In genomic region chr5:36726387-36726801, GRCm38 (mm10) we compare ENCODE assay signal across 10 mouse cellular contexts. TPM values are rescaled to one million over a fixed set of nuclear protein-coding genes. Genes with fewer than 3 reads are reported as not detected.
DNase-seq lines count a peak whose midpoint lies in the region; ATAC-seq and TF ChIP-seq lines count a peak whose summit lies in the region.
"Had no signal": no experiment of that assay in that cellular context is flagged by ENCODE, and none has a peak within 500 bp of the region (broad histone marks: within the 10 kb centered on the region; RNA-seq: fewer than 3 reads in every experiment).

No protein-coding gene starts in this region.

- DNase-seq in liver, adult 2 months (ENCODE audit: extremely low read depth, low read depth, low spot score), result peak; percentile 98
- no peak for DNase-seq in liver
- DNase-seq in large intestine, adult 2 months (ENCODE audit: low read depth, low spot score), result peak; percentile 88
- DNase-seq in urinary bladder, postnatal 36 days (ENCODE audit: low spot score in 2 of 2), result no peak
- no peak for DNase-seq in gastrocnemius, adult 8-10 months (ENCODE audit: low spot score in 2 of 2)
- no peak for DNase-seq in left cerebral cortex, adult 11 months (ENCODE audit: low spot score)

- no peaks in the 10 kb centered on the region for H3K79me2 ChIP-seq in liver, adult 2 months (ENCODE audit: control insufficient read depth, insufficient read depth, low read length)

- 7% methylated on average over 9 of the region's 9 CpGs for WGBS in liver, adult 2 months
- WGBS in heart, embryonic 14.5 days, result 50% methylated on average over 9 of the region's 9 CpGs
- WGBS in large intestine, adult 2 months, result 25% methylated on average over 9 of the region's 9 CpGs
- WGBS in stomach, embryonic 16.5 days, result 47% methylated on average over 9 of the region's 9 CpGs

- no peak for TF ChIP-seq POLR2A in liver, adult 2 months (IDR thresholded peaks at IDR 0.05; ENCODE audit: extremely low read depth, insufficient read depth, low read length)

- H3K9ac ChIP-seq in liver, adult 2 months (ENCODE audit: low read depth, low read length), result peak overlapping the region; percentile 60
- no peak overlapping the region for H3K9ac ChIP-seq in heart, embryonic 14.5 days (ENCODE audit: low read length)
- peak overlapping the region; percentile 8; the same call in 1 of the 2 replicates for H3K9ac ChIP-seq in stomach, embryonic 16.5 days (ENCODE audit: low read length)
- H3K9ac ChIP-seq: midbrain, embryonic 12.5 days had no signal

- no peaks in the 10 kb centered on the region for H3K36me3 ChIP-seq in liver, adult 2 months (ENCODE audit: control insufficient read depth, insufficient read depth, low read length)
- H3K36me3 ChIP-seq in heart, embryonic 14.5 days (ENCODE audit: control insufficient read depth, insufficient read depth, low read length), result no peaks in the 10 kb centered on the region
- no peaks in the 10 kb centered on the region for H3K36me3 ChIP-seq in stomach, embryonic 16.5 days (ENCODE audit: control insufficient read depth, insufficient read depth, low read length)
- H3K36me3 ChIP-seq: midbrain, embryonic 12.5 days had no signal

- H3K27me3 ChIP-seq in liver, adult 2 months (ENCODE audit: control insufficient read depth, insufficient read depth, low read length), result no peaks in the 10 kb centered on the region
- no peaks in the 10 kb centered on the region for H3K27me3 ChIP-seq in heart, embryonic 14.5 days (ENCODE audit: control insufficient read depth, insufficient read depth, low read length)
- H3K27me3 ChIP-seq in stomach, embryonic 16.5 days (ENCODE audit: control insufficient read depth, insufficient read depth, low read length), result no peaks in the 10 kb centered on the region
- H3K27me3 ChIP-seq: midbrain, embryonic 12.5 days had no signal

- peaks cover 29% of the 10 kb centered on the region for H3K4me1 ChIP-seq in liver, adult 2 months (ENCODE audit: control insufficient read depth, insufficient read depth, low read length)
- H3K4me1 ChIP-seq in heart, embryonic 14.5 days (ENCODE audit: control insufficient read depth in 2 of 2, insufficient read depth in 2 of 2, low read length in 2 of 2), result peaks cover 18 to 20% of the 10 kb centered on the region in 2 experiments
- H3K4me1 ChIP-seq in stomach, embryonic 16.5 days (ENCODE audit: control insufficient read depth, insufficient read depth, low read length), result 0 out of 2 replicates have a peak, but pooled peaks cover 3% of the 10 kb centered on the region
- H3K4me1 ChIP-seq: midbrain, embryonic 12.5 days had no signal

- H3K4me3 ChIP-seq in liver, adult 2 months (ENCODE audit: insufficient read depth, low read depth, low read length), result peak overlapping the region; percentile 46
- H3K4me3 ChIP-seq in heart, embryonic 14.5 days (ENCODE audit: control insufficient read depth in 1 of 2, insufficient read depth in 1 of 2, low read depth in 1 of 2, low read length in 2 of 2), result no peak overlapping the region
- H3K4me3 ChIP-seq in stomach, embryonic 16.5 days (replicated peaks; ENCODE audit: low read length), result no peak overlapping the region; the same call in 1 of the 2 replicates
- H3K4me3 ChIP-seq: midbrain, embryonic 12.5 days had no signal

- H3K27ac ChIP-seq in liver, adult 2 months (replicated peaks; ENCODE audit: insufficient read depth, low read depth, low read length), result peak overlapping the region; percentile 90
- H3K27ac ChIP-seq in heart, embryonic 14.5 days (replicated peaks in 1 of 2; ENCODE audit: control insufficient read depth in 1 of 2, insufficient read depth in 1 of 2, low read depth in 2 of 2, low read length in 2 of 2), result 0 out of 4 replicates have a peak overlapping the region, but pooled peaks of 1 of the 2 experiments have one; percentile 19
- peak overlapping the region; percentile 50 for H3K27ac ChIP-seq in stomach, embryonic 16.5 days (ENCODE audit: low read length)
- H3K27ac ChIP-seq: midbrain, embryonic 12.5 days had no signal

- no peaks in the 10 kb centered on the region for H3K9me3 ChIP-seq in heart, embryonic 14.5 days (ENCODE audit: control insufficient read depth, low read length)
- H3K9me3 ChIP-seq in stomach, embryonic 16.5 days (replicated peaks; ENCODE audit: control insufficient read depth, low read length), result no peaks in the 10 kb centered on the region
- H3K9me3 ChIP-seq: midbrain, embryonic 12.5 days had no signal

- no peak for TF ChIP-seq CTCF in liver, adult 2 months (IDR thresholded peaks at IDR 0.05; ENCODE audit: low read depth, low read length)

- no peak for ATAC-seq in heart, embryonic 14.5 days (ENCODE audit: insufficient number of reproducible peaks, insufficient read depth, low FRiP score, low read depth)
- ATAC-seq in stomach, embryonic 16.5 days (ENCODE audit: insufficient read depth, low FRiP score), result peak; percentile 71; the same call in 1 of the 2 replicates
- ATAC-seq: hindbrain, embryonic 16.5 days had no signal

- peak overlapping the region; percentile 18; the same call in 1 of the 2 replicates for H3K4me2 ChIP-seq in heart, embryonic 14.5 days (ENCODE audit: low read length)
- H3K4me2 ChIP-seq in stomach, embryonic 16.5 days (ENCODE audit: low read depth, low read length), result no peak overlapping the region
- H3K4me2 ChIP-seq: midbrain, embryonic 12.5 days had no signal

RNA-seq across cellular contexts. Expression of gene Bloc1s4, which starts 22.1 kb away (rescaled TPM):
- total RNA-seq in liver, adult 2 months (2014; rRNA removed), result 12.9 and 15.7 TPM in 2 replicates
- 16.5 and 19.4 TPM in 2 replicates for polyA plus RNA-seq in liver, adult 2 months (2012; rRNA removed)
- polyA plus RNA-seq in heart, embryonic 14.5 days (2014; fragmentation: Nextera tagmentation; extraction: Ambion mirVana), result 19.9 and 22.7 TPM in 2 replicates
- 12.2 and 13.7 TPM in 2 replicates for polyA plus RNA-seq in large intestine, adult 2 months (2012; rRNA removed)
- 12.8 and 18.3 TPM in 2 replicates for polyA plus RNA-seq in stomach, embryonic 16.5 days (2015; fragmentation: Nextera tagmentation; extraction: Ambion mirVana)
- 10 to 100 TPM in 1 of 4 experiments, 1 to 10 TPM in 3; 8.0 to 10.8 (median 9.0) TPM for total RNA-seq in gastrocnemius, adult 8-10 months (2022)

RNA-seq across cellular contexts. Expression of gene D5Ertd579e, which starts 30.6 kb away (rescaled TPM):
- total RNA-seq in liver, adult 2 months (2014; rRNA removed), result 26.6 and 31.5 TPM in 2 replicates
- polyA plus RNA-seq in liver, adult 2 months (2012; rRNA removed), result 11.5 and 12.7 TPM in 2 replicates
- polyA plus RNA-seq in heart, embryonic 14.5 days (2014; fragmentation: Nextera tagmentation; extraction: Ambion mirVana), result 33.2 and 38.2 TPM in 2 replicates
- 24.5 and 35.9 TPM in 2 replicates for polyA plus RNA-seq in large intestine, adult 2 months (2012; rRNA removed)
- 20.4 and 20.5 TPM in 2 replicates for polyA plus RNA-seq in stomach, embryonic 16.5 days (2015; fragmentation: Nextera tagmentation; extraction: Ambion mirVana)
- 10 to 100 TPM; 75.9 to 99.5 (median 81.1) TPM for total RNA-seq in gastrocnemius, adult 8-10 months (2022)

Comparison
In these comparisons a context has a peak if more than half of its experiments do, and no peak if none do; other contexts are left out.
1. DNase-seq: peak in liver, adult 2 months (single experiment) and large intestine, adult 2 months (single experiment); none in liver (single experiment), urinary bladder, postnatal 36 days (0 of 2), gastrocnemius, adult 8-10 months (0 of 2) and left cerebral cortex, adult 11 months (single experiment).